Mouse (Mus musculus) liver, adult (tissue): ENCODE measurements around the gene Sh3gl3.

Source experiments
- GATA4 ChIP-seq: IDR thresholded peaks from 2 replicates; pipeline ENCODE4 v1.6.1; 2014; ENCODE audit warnings: mild to moderate bottlenecking, low read length; ENCODE audit not compliant: insufficient replicate concordance

Sh3gl3 gene

DNA sequence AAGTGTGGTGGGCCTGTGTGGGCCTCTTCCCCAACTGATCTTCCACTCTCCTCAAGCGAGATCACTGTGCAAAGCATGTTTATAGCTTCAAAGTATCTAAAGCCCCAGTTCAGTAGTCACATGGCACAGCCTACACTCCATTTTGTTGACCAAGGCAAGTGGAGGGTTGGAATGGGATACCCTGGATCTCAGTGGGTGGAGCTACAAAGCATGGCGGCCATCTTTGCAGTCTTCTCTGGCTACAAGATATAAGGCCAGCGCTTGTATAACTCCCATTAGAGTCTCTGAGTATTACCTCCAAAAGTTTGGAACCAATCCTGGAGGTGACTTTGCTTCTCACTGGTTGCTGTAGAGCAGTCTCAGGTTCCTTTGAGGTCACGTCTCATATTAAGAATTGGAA is 83.9 kb downstream of the Sh3gl3 start:
- no peak for TF ChIP-seq GATA4

DNA sequence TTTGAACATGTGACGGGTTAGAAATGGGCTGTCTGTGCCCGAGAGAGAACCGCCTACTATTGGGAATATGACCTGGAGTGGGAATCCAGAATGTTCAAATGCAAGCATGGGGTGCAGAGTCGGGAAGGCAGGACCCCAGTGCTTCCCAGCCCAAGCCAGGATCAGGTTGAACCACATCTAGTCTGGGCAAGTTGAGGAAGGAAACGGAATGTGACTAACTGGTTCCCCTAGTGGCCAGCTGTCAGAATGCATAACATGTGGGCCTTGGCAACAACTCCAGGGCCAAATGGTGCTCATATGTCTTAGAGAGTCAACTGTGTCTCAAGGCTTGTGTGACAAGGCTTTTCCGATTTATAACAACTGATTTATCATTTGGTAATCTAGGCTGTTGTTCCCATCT is 86.6 kb downstream of the Sh3gl3 start:
- no peak for TF ChIP-seq GATA4

DNA sequence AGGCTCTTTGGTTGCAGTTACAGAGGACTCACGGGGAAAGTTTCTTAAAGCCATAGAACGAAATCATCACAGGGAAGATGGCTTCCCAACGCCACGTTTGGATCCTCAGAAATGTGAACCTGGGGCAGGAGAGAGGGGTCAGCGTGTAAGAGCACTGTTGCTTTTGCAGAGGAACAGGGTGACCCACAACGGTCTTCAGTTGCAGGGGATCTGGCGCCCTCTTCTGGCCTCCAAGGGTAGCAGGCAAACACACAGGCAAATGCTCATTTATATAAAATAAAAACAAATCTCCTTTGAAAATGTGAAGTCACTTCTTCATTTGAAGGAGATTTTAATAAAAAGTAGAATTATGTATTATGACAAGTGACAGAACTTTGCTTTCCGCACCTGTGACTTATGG is 89.5 kb downstream of the Sh3gl3 start:
- no peak for TF ChIP-seq GATA4

DNA sequence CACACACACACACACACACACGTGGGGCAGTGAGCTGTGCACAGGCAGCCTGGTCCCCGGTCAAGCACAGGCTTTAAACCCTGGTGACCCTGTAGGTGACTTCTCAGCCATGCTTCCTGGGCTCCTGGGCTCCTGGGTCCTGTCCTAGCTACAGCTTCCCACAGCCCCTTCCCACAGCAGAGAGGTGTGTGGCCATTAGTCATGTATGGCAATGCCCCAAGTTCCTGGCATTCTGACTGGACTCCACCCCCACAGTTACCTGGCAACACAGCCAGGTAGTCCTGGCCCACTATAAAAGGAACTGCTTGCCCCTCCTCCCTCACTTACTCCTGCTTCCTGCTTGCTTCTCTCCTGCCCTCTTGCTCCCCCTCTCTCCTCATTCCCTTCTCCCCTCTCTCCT is 90.5 kb downstream of the Sh3gl3 start:
- no peak for TF ChIP-seq GATA4

DNA sequence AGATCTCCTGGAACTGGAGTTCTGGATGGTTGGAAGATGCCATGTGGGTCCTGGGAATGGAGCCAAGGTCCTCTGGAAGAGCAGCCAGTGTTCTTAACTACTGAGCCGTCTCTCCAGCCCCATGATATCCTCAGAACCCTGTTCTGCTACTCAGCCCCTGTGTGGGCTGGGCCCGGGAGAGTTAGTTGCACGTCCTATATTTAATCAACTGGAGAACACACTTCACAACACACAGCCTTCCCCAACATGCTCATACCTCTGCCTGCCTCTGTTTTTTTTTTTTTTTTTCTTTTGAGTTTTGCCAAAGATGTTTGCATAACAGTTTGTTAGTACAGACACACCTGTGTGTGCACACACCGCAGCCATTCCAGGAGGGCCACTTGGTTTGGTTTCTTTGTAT is 91.7 kb downstream of the Sh3gl3 start:
- TF ChIP-seq GATA4: no peak

DNA sequence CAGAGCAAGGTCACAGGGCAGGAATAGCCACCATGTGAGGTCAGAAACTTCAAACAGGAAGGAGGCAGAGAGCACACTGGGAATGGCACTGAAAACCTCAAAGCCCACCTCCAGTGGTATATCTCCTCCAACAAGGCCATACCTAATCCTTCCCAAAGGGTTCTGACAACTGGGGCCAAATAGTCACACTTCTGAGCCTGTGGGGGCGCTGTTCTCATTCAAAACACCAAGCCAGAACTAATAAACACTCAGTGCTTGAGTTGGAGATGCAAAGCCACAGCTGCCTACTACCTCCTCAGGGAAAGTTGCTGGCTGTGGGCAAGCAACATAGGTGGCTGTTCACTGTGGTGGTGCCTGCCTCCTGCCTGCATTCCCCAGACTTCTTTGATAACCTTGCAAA is 96.3 kb downstream of the Sh3gl3 start:
- no peak for TF ChIP-seq GATA4

DNA sequence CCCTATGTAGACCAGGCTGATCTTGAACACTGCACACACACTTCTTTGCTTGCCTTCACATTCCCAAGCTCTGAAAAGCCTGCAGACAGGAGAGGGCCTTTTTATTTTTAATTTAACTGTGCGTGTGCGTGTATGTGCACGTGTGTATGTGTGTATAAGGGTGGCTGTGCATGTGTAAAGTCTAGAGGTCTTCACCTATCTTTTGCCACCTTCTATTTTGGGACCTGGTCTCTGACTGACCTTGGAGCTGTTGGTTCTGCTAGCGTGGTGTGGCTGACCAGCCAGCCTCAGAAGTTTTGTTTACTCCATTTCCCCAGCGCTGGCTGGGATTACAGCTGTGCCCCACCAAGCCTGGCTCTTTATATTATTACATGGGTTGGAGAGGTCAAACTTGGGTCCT is 98.1 kb downstream of the Sh3gl3 start:
- no peak for TF ChIP-seq GATA4

DNA sequence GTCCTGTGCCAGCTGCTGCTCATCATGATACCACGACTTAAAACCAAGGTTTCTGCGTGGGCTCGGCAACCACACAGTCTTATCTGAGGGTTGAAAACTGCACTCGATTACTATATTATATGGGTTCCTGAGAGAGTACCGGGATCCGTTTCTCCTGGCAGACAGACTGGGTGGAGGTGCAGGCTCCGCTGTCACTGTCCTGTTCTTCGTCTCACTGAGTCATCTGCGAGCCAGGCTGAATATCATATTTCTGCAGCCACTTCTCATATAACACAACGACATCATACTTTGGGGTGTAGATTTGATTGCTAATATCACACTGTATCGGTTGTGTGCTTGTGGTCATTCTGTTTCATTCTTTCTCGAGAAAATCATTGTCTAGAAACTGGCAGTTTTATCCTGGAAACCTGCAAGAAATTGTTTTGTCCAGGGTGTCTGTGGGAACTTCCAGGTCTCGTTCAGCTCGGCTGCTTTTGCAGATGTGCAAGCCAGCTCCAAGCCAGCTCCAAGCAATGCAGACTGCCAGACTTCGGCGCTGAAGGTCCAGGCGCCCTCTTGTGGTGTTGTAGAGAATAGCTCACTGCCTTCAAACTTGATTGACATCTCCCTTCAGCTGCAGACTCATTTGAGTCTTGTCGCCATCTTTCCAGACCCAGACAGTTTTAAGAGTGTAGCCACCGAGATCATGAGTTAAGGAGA is 100.5 kb downstream of the Sh3gl3 start:
- no peak for TF ChIP-seq GATA4

DNA sequence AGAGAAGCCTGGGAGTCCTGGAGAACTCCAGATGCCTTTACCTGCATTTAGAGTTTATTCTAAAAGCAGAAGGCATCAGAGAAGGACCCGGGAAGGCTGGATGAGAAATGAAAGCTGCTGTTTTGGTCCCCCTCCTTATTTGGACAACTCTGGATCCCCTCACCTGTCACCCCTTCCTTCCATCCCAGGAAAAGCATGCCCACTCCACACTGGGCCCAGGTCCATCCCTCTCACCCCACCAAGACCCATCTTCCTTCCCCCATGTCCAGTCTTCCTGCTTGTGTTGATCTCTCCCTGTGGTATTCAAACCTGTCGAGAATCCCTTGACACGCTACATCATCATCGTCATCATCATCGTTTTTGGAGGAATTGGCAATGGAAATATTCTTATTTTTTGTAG is 101.3 kb downstream of the Sh3gl3 start:
- TF ChIP-seq GATA4: no peak

DNA sequence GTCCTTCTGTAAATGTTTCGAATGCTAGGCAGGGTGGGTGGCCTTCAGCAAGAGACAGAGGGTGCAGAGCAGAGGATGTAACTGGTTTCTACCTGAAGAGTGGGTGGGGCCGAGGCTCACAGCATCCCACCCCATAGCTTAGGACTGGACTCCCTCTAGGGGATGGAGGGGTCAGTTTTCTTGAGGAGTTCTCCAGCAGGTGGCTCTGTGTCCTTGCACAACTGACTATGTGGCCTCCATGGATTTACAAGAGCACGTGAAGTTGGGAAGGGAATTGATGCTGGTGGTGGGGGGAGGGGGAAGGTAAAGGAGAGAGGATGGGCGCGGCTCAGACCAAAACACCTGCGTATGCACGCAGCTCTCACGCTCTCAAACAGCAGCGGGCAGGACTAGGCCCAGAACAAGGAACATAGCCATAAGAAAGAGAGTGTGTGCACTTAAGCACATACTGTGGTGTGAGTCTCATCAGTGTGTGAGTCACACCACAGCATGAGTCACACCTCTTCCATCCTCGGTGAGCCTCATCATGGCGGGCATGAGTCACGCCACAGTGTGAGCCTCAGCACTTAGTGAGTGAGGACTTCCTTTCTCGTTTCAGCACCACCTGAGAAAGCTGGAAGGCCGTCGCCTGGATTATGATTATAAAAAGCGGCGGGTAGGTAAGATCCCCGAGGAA is 102.0 kb downstream of the Sh3gl3 start:
- no peak for TF ChIP-seq GATA4

DNA sequence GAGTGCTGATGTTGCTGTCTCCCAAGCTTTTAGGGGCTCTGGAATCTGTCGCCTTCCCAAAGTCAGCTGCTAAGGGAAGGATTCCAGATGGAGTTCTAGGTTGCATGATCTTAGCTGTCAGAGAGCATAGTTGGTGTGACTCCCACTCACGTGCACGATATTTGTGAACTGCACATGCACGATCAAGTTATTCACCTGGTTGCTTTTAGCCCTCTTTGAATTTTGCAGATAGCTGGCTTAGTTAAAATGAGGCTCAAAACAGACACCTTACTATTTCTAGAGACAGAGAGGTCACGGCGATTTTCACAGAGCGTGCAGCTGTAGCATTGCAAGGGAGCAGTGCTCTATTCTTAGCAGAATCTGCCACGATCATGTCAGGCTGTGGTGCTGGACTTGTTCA is 108.4 kb downstream of the Sh3gl3 start:
- TF ChIP-seq GATA4: no peak

DNA sequence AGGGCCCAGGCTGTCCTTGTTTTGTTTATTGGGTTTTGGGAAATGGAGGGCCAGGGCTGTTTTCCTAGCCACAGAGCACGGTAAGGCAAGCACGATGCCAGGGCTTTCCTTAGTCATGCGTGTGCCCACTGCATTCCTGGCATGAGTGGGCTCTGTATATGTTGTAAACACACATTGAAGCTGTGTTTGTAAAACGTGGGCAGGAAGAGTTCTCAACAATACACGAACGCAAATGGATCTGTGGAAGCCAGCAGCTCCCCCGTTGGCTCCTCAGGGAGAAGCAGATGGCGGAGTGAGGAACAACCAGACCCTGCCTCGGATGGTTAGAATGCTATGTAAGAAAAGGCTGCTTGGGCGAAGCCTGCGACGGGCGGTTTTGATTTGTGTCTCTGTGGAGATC is 108.8 kb downstream of the Sh3gl3 start:
- no peak for TF ChIP-seq GATA4

DNA sequence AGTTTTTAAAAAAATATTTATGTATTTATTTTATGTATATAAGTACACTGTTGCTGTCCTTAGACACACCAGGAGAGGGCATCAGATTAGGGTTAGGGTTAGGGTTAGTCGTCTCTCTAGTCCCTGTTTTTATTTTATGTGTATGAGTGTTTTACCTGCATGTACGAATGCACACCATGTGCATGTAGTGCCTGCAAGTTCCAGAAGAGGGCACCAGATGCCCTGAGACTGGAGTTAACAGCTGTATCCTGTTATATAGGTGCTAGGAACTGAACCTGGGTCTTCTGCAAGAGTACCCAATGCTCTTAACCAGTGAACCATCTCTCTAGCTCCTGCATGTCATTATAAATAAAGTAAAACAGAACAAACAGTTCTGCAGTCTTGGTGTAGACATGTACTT is 113.6 kb downstream of the Sh3gl3 start:
- TF ChIP-seq GATA4: no peak

DNA sequence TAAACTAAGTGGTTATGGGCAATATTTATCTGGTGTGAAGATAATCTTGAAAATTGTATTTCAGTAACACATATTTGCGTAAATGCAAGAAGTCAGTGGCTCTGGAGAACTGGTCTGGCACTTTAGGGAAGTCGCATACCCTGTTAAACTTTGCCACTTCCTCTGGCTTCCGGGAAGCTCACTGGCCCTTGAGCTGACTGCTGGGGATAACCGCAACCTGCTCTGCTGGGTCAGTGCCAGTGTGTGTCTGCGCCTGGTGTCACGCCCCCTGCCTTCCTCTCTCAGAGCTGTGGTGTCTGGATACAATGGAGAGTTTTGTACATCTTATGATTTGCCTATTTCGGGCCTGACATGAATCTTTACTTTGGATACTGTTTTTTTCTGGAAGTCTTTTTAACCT is 119.8 kb downstream of the Sh3gl3 start:
- TF ChIP-seq GATA4: no peak

DNA sequence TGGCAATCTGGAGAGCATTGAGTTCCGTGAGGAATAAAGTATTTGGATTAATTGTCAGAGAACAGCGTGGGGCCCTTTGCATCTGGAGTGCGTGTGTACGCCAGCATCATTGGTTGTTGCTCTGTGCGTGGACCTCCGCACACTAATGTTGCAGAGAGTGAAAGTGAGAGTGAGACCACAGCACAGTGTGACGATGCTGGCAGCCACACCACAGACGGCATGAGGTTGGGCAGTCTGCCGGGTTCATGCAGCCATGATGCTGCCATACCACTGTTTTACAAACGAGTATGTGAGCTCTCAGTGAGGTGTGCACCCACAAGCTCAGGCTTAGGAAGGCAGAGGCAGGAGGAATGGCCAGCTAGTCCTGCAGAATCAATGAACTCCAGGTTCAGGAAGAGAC is 120.4 kb downstream of the Sh3gl3 start:
- no peak for TF ChIP-seq GATA4

DNA sequence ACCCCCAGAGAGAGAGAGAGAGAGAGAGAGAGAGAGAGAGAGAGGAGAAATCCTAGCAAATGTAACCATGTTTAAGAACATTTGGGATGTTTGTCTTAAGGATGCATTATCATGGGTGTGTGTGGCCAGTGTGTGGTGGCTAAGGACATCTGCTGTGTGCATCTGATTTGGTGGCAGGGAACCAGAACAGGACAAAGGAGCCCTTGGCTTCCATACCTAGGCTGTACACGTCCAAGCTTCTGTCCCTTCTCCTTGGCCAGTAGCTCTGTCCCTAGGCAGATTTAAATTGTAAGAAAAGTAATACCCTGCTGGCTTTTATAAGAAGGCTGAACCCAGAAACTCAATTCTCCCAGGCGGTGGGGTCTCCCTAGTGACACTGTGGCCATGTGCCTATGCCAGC is 121.0 kb downstream of the Sh3gl3 start:
- no peak for TF ChIP-seq GATA4

DNA sequence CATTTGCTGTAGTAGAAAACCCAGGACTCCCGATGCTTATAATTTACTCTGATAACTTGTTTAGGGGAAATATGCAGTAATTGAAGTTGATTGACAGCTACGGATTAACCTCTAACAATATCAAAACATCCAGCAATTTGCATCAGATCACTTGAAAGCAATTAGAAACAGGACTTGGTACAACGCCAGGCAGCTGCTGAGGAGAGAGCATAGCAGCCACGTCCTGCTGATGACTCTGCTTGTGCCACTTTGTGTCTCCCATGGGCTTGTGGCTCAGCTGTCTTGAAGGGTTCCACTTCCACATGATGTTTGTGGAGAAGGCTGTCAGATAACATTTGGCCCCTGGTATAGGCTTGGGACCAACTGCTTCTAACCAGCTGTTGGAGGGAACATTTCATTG is 134.8 kb downstream of the Sh3gl3 start:
- no peak for TF ChIP-seq GATA4
